Mouse (Mus musculus) liver, embryonic 14.5 days (tissue): Measurements from ENCODE around the gene Ect2.

Source experiments
- CTCF ChIP-seq: IDR thresholded peaks from 2 replicates; pipeline ENCODE4 v1.5.1; 2016; ENCODE audit warnings: antibody characterized with exemption, low read depth, control low read depth
- EP300 ChIP-seq: IDR thresholded peaks from 2 replicates; pipeline ENCODE4 v1.6.1; 2016; ENCODE audit warnings: antibody characterized with exemption, low read depth

DNA sequence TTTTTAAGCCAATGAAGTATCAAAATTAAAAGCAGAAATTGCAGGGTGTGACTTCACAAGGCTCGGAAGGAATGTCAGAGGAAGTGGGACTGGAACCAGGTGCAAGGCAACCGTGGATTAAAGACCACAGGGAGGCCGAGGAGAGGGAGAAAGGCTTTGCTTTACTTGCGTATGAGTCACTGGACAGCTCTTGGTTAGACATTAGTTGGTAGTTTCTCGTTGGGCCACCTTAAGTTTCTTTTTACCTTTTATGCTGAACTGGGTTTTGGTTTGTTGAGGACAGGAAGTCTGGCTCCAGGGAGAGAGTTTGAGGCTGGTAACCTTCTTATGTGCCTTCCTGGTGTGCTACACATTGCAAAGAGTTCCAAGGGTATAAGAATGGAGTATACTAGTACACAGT, 44.1 kb upstream of the Ect2 start:
- no peak for TF ChIP-seq EP300
- no peak for TF ChIP-seq CTCF
